Mouse (Mus musculus) cerebellum, adult 2 months (tissue): ENCODE measurements around the gene Cbx2. TPM values are rescaled to one million over a fixed set of nuclear protein-coding genes. Genes with fewer than 3 reads are reported as not detected.

ENCODE experiments used
- DNase-seq, 2 experiments: peaks; one replicate each; pipeline ENCODE4 v3.0.0; 2021
- H3K27ac ChIP-seq: fragments of 200-500 bp; 2 replicates; pipeline ENCODE4 v1.5.1; 2012; ENCODE audit warnings: low read length, control low read depth, inconsistent platforms; ENCODE audit not compliant: insufficient read depth
- H3K27me3 ChIP-seq: fragments of 200-500 bp; 2 replicates; pipeline ENCODE4 v1.6.1; 2012; ENCODE audit warnings: inconsistent platforms, mild to moderate bottlenecking, low read length, moderate library complexity; ENCODE audit not compliant: control insufficient read depth, insufficient read depth
- H3K4me1 ChIP-seq: fragments of 200-500 bp; 2 replicates; pipeline ENCODE4 v1.6.1; 2011; ENCODE audit warnings: low read length; ENCODE audit not compliant: control insufficient read depth, insufficient read depth
- H3K4me3 ChIP-seq: fragments of 200-500 bp; replicated peaks from 2 replicates; pipeline ENCODE3; 2011; ENCODE audit warnings: mild to moderate bottlenecking, low read depth, low read length, control low read depth; ENCODE audit not compliant: insufficient read depth
- CTCF ChIP-seq: fragments of 200-500 bp; IDR thresholded peaks from 2 replicates; pipeline ENCODE4 v1.5.1; 2011; ENCODE audit warnings: low read depth, mild to moderate bottlenecking, control low read depth, low read length, moderate library complexity, borderline replicate concordance; ENCODE audit not compliant: insufficient read depth
- POLR2A ChIP-seq: fragments of 200-500 bp; IDR thresholded peaks from 2 replicates; pipeline ENCODE4 v1.6.1; 2011; ENCODE audit warnings: low read length, control low read depth, borderline replicate concordance; ENCODE audit not compliant: insufficient read depth
- WGBS: fragments of 180-500 bp; shearing (Covaris S2); methylation state at CpG from one replicate; pipeline ENCODE4 v1.1.7; 2018; 5-methylcytosine and 5-hydroxymethylcytosine counted together
- polyA plus RNA-seq: library from polyadenylated mRNA; depleted of rRNA; stranded (reverse); fragments of >200 nt; gene quantifications from 2 replicates; pipeline ENCODE4 v1.2.3, GENCODE M21; 2012; rRNA removed

Cbx2 gene
- 4.1 and 4.6 TPM in 2 replicates for polyA plus RNA-seq

DNA sequence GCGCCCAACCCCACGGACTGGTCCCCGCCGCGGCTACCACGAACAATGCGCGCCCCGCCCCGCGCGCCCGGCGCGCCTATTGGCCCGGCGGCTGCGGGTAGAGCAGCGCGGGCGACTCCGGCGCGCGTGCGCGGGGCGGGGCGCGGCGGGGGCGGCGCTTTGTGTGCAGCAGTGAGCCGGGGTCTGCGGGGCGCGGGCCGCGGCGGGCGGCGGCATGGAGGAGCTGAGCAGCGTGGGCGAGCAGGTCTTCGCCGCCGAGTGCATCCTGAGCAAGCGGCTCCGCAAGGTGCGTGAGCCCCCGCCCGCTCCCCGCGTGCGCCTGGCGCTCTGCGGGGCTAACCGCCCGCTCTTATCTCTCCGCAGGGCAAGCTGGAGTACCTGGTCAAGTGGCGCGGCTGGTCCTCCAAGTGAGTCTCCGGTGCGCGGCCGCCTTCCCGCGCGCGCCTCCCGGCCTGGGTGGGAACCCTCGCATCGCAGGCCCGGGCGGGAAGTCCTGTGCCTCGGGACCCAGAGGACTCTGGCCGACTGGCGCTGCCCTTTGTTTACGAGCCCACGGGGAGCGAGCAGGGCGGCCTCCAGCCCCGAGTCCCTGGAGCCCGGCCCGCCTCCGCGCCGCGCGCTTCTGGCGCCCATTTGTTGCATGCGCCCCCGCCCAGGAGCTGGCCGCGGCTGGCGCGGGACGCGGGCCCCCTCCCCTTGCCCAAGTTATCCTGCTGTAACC, at the start of gene Cbx2:
Gene Cbx2, plus strand, starts transcription at position 68 of the 721 bp plus-strand sequence.
- WGBS = under 1% methylated on average over 99 of the region's 99 CpGs
- DNase-seq = peak; percentile 86 to 87

DNA sequence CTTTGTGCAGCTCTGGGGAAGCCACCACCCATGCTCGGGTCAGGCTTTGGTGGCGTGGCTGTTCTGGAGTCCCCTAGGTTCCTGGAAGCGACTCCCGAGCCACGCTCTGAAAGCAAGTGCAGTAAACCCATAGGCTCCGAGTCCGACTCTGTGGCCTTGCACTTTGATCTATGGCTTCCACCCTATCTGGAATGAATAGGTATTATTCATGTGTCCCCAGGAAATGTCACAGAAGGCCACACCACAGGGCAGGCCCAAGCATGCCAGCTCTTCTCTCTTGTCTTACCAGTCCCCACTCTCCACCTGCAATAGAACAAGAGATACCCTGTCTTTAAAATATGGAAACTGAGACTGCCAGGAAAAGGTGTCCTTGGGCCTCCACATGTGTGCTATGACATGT, 48.4 kb upstream of the Cbx2 start:
- Histone ChIP-seq H3K27ac (peak overlapping the region; percentile 66; the same call in 1 of the 2 replicates), H3K27me3 (no peaks in the 10 kb centered on the region), H3K4me1 (peaks cover 46% of the 10 kb centered on the region), H3K4me3 (no peak overlapping the region)
- no peak for DNase-seq
- TF ChIP-seq POLR2A = no peak
- no peak for TF ChIP-seq CTCF
- WGBS = 44% methylated on average over 7 of the region's 7 CpGs

More for the DNA sequence above, at the start of gene Cbx2:
- H3K4me1 ChIP-seq = peaks cover 9% of the 10 kb centered on the region; the same call in 1 of the 2 replicates
- no peak within 1 kb of the TSS for H3K27ac ChIP-seq
- TF ChIP-seq CTCF (no peak), POLR2A (peak; percentile 38; the same call in 1 of the 2 replicates)
- no peaks in the 10 kb centered on the region for H3K27me3 ChIP-seq
- peak within 1 kb of the TSS; percentile 69 for H3K4me3 ChIP-seq

DNA sequence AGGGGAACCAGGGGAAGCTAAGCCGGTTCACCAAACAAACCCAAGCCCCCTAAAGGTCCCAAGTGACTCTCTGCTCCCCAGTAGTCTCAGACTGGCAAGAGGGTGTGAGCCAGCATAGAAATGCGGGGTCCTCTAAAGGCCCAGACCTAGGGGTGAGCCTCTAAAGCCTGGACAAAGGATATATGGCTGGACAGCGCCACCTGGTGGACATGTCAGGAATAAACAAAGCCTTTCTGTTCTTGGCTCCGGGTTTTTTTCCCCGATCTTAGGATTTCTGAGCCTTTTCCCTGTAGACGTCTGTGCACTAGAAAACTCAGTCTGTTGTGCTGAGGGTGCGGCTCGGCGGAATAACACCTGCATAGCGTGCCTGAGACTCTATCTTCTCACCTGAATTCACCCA, 47.3 kb upstream of the Cbx2 start:
- WGBS = under 1% methylated on average over 10 of the region's 10 CpGs
- Histone ChIP-seq H3K4me3 (peak overlapping the region; percentile 54), H3K27me3 (no peaks in the 10 kb centered on the region), H3K4me1 (peaks cover 46% of the 10 kb centered on the region), H3K27ac (peak overlapping the region; percentile 40; the same call in 1 of the 2 replicates)
- peak; percentile 92 for TF ChIP-seq CTCF
- no peak for TF ChIP-seq POLR2A
- peak; percentile 79 to 89 for DNase-seq

DNA sequence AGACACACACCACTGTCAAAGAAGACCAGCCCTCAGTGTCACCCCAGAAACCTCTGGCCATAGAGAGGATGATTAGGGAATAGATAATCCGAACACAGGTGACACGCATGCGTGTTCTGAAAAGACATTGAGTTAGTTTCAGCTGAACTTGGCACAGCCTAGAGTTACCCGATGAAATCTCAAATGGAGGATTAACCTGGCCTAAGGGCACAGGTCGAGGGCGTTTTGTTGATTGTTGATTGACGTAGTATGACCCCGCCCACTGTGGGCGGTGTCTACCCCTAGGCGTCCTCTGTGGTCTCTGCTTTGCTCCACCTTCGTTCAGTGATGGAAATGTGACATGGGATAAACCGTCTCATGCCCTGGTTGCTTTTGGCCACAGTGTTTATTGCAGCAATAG, 46.8 kb upstream of the Cbx2 start:
- H3K4me3 ChIP-seq = no peak overlapping the region
- peak; percentile 42 for DNase-seq
- WGBS = 15% methylated on average over 12 of the region's 12 CpGs
- no peaks in the 10 kb centered on the region for H3K27me3 ChIP-seq
- no peak overlapping the region; the same call in 1 of the 2 replicates for H3K27ac ChIP-seq
- peaks cover 44% of the 10 kb centered on the region for H3K4me1 ChIP-seq
- TF ChIP-seq CTCF (no peak), POLR2A (no peak)

DNA sequence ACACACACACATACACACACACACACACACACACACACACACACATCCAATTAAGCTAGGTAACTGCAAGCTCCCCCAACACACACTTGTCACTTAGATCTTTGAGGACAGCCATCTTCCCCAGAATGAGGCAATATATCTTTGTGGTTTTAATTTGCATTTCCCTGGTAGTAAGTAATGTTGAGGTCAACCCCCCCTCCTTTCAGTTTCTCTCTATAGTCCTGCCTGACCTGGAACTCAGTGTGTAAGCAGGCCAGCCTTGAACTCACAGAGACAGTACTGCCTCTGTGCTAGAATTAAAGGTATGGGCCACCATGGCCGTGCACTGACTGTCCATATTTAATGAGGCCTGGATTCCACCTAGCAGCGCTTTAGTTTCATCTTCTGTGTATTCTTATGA, 42.4 kb upstream of the Cbx2 start:
- Histone ChIP-seq H3K27me3 (no peaks in the 10 kb centered on the region), H3K4me3 (no peak overlapping the region), H3K27ac (no peak overlapping the region), H3K4me1 (peaks cover 10% of the 10 kb centered on the region)
- WGBS = 95% methylated on average over 2 of the region's 2 CpGs
- DNase-seq = no peak
- no peak for TF ChIP-seq POLR2A
- TF ChIP-seq CTCF = no peak

DNA sequence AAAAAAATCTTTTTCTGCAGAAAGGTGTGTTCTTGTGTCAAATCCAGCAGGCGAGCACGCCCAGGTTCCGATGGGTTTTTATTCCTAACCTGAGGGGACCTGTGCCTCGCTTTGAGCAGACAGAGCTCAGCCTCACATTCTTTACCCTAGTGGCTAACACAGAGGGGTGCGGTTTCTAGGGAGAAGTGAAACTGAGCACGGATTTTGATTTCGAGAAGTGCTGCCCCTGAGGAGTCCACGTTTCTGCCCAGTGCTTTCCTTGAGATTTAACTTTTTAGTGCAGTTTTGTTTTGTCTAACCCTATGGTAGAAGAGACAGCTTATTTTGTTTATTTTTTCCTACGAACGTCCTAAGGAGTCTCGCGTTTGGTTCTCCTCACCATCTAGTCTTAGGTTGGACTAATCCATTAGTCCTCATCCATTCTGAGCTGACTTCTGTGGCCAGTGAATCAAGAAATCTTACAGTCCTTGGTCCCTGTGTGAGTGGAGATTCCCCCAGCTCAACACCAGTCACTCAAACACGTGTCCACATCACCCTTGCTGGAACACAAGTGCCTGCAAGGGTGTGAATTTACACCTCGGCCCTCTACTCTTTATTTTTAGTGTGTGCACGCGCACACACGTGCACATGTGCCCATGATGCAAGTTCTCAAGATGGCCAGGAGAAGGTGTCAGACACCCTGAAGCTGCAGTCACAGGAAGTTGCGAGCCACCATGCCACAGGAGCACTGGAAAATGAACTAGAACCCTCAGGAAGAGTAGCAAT, 41.6 kb upstream of the Cbx2 start:
- Histone ChIP-seq H3K4me1 (peaks cover 3% of the 10 kb centered on the region), H3K27me3 (no peaks in the 10 kb centered on the region), H3K4me3 (no peak overlapping the region), H3K27ac (no peak overlapping the region)
- DNase-seq = no peak
- no peak for TF ChIP-seq POLR2A
- TF ChIP-seq CTCF = no peak
- 89% methylated on average over 18 of the region's 18 CpGs for WGBS

DNA sequence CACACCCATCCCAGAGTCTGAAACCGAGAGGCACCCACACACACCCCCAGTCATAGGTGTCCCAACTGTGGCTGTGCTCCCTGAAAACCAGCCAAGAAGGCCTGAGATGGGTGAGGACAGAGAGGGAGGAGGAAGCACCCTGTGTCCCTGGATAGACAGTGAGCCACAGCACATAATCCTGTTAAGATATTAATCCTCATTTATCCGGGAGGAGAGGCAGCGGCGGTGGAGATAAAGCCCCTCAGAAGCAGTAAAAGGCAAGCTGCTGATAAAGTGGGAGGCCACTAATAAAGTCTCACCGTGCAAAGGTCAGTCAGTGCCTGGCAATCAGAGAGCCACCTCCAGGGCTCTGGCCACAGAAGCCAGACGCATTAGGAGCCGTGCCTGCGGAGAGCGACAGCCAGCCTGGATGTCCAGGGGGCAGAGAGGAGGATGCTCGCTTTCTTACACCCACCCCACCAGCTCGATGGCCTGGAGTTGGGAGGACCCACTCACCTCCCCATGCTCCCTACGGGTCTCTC, 40.1 kb upstream of the Cbx2 start:
- Histone ChIP-seq H3K4me1 (peaks cover 3% of the 10 kb centered on the region; the same call in 1 of the 2 replicates), H3K27ac (no peak overlapping the region), H3K4me3 (no peak overlapping the region), H3K27me3 (no peaks in the 10 kb centered on the region)
- WGBS = 75% methylated on average over 12 of the region's 12 CpGs
- DNase-seq = no peak
- TF ChIP-seq CTCF (no peak), POLR2A (no peak)
